Mouse (Mus musculus): Measurements from ENCODE around the gene Cdc40. TPM values are rescaled to one million over a fixed set of nuclear protein-coding genes. Genes with fewer than 3 reads are reported as not detected.

The Cdc40 gene
- polyA plus RNA-seq (2015; fragmentation: Nextera tagmentation; extraction: Ambion mirVana): 25.9 and 26.7 TPM in 2 replicates

GRCm38 (mm10) chr10:40882831-40883643 lies at the start of gene Cdc40, which contains the start of gene Wasf1:
Gene Cdc40 (minus strand): TSS chr10:40883311.
Gene Wasf1 (plus strand): TSS chr10:40883475.
- Histone ChIP-seq H3K4me1 (replicated peaks) (peaks cover 33% of the 10 kb centered on the region), H3K9ac (peak within 1 kb of the TSS; percentile 98), H3K36me3 (no peaks in the 10 kb centered on the region; the same call in 1 of the 2 replicates), H3K9me3 (no peaks in the 10 kb centered on the region), H3K4me2 (peak within 1 kb of the TSS; percentile 70), H3K4me3 (peak within 1 kb of the TSS; percentile 92), H3K27me3 (no peaks in the 10 kb centered on the region), H3K27ac (peak within 1 kb of the TSS; percentile 99)
- WGBS: under 1% methylated on average over 44 of the region's 44 CpGs
- ATAC-seq (ENCODE audit: low FRiP score): peak; percentile 98

GRCm38 (mm10) chr10:40919464-40919863 lies 36.4 kb upstream of the Cdc40 start:
- Histone ChIP-seq H3K9me3 (no peaks in the 10 kb centered on the region), H3K4me3 (no peak overlapping the region), H3K36me3 (peaks cover 5% of the 10 kb centered on the region; the same call in 1 of the 2 replicates), H3K27me3 (no peaks in the 10 kb centered on the region), H3K4me1 (replicated peaks) (peaks cover 12% of the 10 kb centered on the region), H3K9ac (no peak overlapping the region), H3K27ac (no peak overlapping the region), H3K4me2 (no peak overlapping the region)
- WGBS: 83% methylated on average over 6 of the region's 6 CpGs
- ATAC-seq (ENCODE audit: low FRiP score): no peak

GRCm38 (mm10) chr10:40918669-40919440 lies 35.7 kb upstream of the Cdc40 start:
- Histone ChIP-seq H3K36me3 (peaks cover 5% of the 10 kb centered on the region; the same call in 1 of the 2 replicates), H3K9ac (no peak overlapping the region), H3K4me3 (no peak overlapping the region), H3K9me3 (no peaks in the 10 kb centered on the region), H3K4me2 (no peak overlapping the region), H3K4me1 (replicated peaks) (peaks cover 12% of the 10 kb centered on the region), H3K27ac (0 out of 2 replicates have a peak overlapping the region, but pooled peaks have one; percentile 19), H3K27me3 (no peaks in the 10 kb centered on the region)
- WGBS: 84% methylated on average over 8 of the region's 8 CpGs
- ATAC-seq (ENCODE audit: low FRiP score): no peak

- Histone ChIP-seq H3K9ac (no peak overlapping the region), H3K4me3 (no peak overlapping the region), H3K4me2 (no peak overlapping the region), H3K4me1 (replicated peaks) (peaks cover 16% of the 10 kb centered on the region), H3K9me3 (no peaks in the 10 kb centered on the region), H3K27me3 (no peaks in the 10 kb centered on the region), H3K27ac (no peak overlapping the region), H3K36me3 (no peaks in the 10 kb centered on the region)
- 91% methylated on average over 2 of the region's 2 CpGs for WGBS
- ATAC-seq (ENCODE audit: low FRiP score): no peak
Measured at GRCm38 (mm10) chr10:40915240-40915639, 32.1 kb upstream of the Cdc40 start.

- Histone ChIP-seq H3K4me2 (no peak overlapping the region), H3K4me3 (no peak overlapping the region), H3K9ac (no peak overlapping the region), H3K27ac (no peak overlapping the region), H3K36me3 (no peaks in the 10 kb centered on the region), H3K9me3 (no peaks in the 10 kb centered on the region), H3K4me1 (replicated peaks) (peaks cover 15% of the 10 kb centered on the region), H3K27me3 (no peaks in the 10 kb centered on the region)
- no peak for ATAC-seq (ENCODE audit: low FRiP score)
- 63% methylated on average over 2 of the region's 2 CpGs for WGBS
Measured at GRCm38 (mm10) chr10:40910811-40911210, 27.7 kb upstream of the Cdc40 start.

- H3K27me3 ChIP-seq: no peaks in the 10 kb centered on the region
- H3K36me3 ChIP-seq: no peaks in the 10 kb centered on the region
- WGBS: 54% methylated on average over 2 of the region's 2 CpGs
- H3K4me3 ChIP-seq: no peak overlapping the region
- no peaks in the 10 kb centered on the region for H3K9me3 ChIP-seq
- ATAC-seq (ENCODE audit: low FRiP score): no peak
- peaks cover 15% of the 10 kb centered on the region for H3K4me1 ChIP-seq (replicated peaks)
- H3K9ac ChIP-seq: no peak overlapping the region
- no peak overlapping the region for H3K4me2 ChIP-seq
- no peak overlapping the region for H3K27ac ChIP-seq
Measured at GRCm38 (mm10) chr10:40908580-40908979, 25.5 kb upstream of the Cdc40 start.

GRCm38 (mm10) chr10:40906802-40907201 lies 23.7 kb upstream of the Cdc40 start:
- no peaks in the 10 kb centered on the region for H3K9me3 ChIP-seq
- no peak overlapping the region; the same call in 1 of the 2 replicates for H3K27ac ChIP-seq
- WGBS: 69% methylated on average over 7 of the region's 7 CpGs
- H3K9ac ChIP-seq: no peak overlapping the region
- no peaks in the 10 kb centered on the region for H3K36me3 ChIP-seq
- ATAC-seq (ENCODE audit: low FRiP score): no peak; the same call in 1 of the 2 replicates
- H3K27me3 ChIP-seq: no peaks in the 10 kb centered on the region
- no peak overlapping the region for H3K4me2 ChIP-seq
- H3K4me1 ChIP-seq (replicated peaks): peaks cover 25% of the 10 kb centered on the region
- H3K4me3 ChIP-seq: no peak overlapping the region

- Histone ChIP-seq H3K27me3 (no peaks in the 10 kb centered on the region), H3K9ac (no peak overlapping the region), H3K4me3 (no peak overlapping the region), H3K27ac (peak overlapping the region; percentile 44; the same call in 1 of the 2 replicates), H3K36me3 (no peaks in the 10 kb centered on the region), H3K4me2 (no peak overlapping the region), H3K9me3 (no peaks in the 10 kb centered on the region), H3K4me1 (replicated peaks) (peaks cover 27% of the 10 kb centered on the region)
- ATAC-seq (ENCODE audit: low FRiP score): no peak
- 83% methylated on average over 1 of the region's 1 CpGs for WGBS
Measured at GRCm38 (mm10) chr10:40906131-40906530, 23.0 kb upstream of the Cdc40 start.

GRCm38 (mm10) chr10:40901786-40902185 lies 18.7 kb upstream of the Cdc40 start:
- no peak overlapping the region for H3K4me2 ChIP-seq
- H3K9me3 ChIP-seq: no peaks in the 10 kb centered on the region
- 62% methylated on average over 4 of the region's 4 CpGs for WGBS
- H3K4me1 ChIP-seq (replicated peaks): peaks cover 28% of the 10 kb centered on the region
- no peaks in the 10 kb centered on the region for H3K36me3 ChIP-seq
- H3K9ac ChIP-seq: no peak overlapping the region
- no peak for ATAC-seq (ENCODE audit: low FRiP score)
- no peak overlapping the region for H3K4me3 ChIP-seq
- no peak overlapping the region for H3K27ac ChIP-seq
- no peaks in the 10 kb centered on the region for H3K27me3 ChIP-seq

- H3K9me3 ChIP-seq: no peaks in the 10 kb centered on the region
- H3K27ac ChIP-seq: peak overlapping the region; percentile 10; the same call in 1 of the 2 replicates
- H3K4me2 ChIP-seq: no peak overlapping the region
- ATAC-seq (ENCODE audit: low FRiP score): no peak
- H3K9ac ChIP-seq: no peak overlapping the region
- no peak overlapping the region for H3K4me3 ChIP-seq
- H3K4me1 ChIP-seq (replicated peaks): peaks cover 21% of the 10 kb centered on the region
- WGBS: 32% methylated on average over 5 of the region's 5 CpGs
- no peaks in the 10 kb centered on the region for H3K27me3 ChIP-seq
- no peaks in the 10 kb centered on the region for H3K36me3 ChIP-seq
Measured at GRCm38 (mm10) chr10:40896656-40897055, 13.5 kb upstream of the Cdc40 start.

- Histone ChIP-seq H3K9ac (no peak overlapping the region), H3K4me1 (replicated peaks) (peaks cover 20% of the 10 kb centered on the region), H3K9me3 (no peaks in the 10 kb centered on the region), H3K4me3 (no peak overlapping the region), H3K4me2 (no peak overlapping the region), H3K27me3 (no peaks in the 10 kb centered on the region), H3K27ac (no peak overlapping the region), H3K36me3 (no peaks in the 10 kb centered on the region)
- ATAC-seq (ENCODE audit: low FRiP score): 0 out of 2 replicates have a peak, but pooled peaks have one; percentile 21
- 92% methylated on average over 12 of the region's 12 CpGs for WGBS
Measured at GRCm38 (mm10) chr10:40895765-40896164, 12.7 kb upstream of the Cdc40 start.

- Histone ChIP-seq H3K4me1 (replicated peaks) (peaks cover 3% of the 10 kb centered on the region), H3K27ac (no peak overlapping the region), H3K9me3 (no peaks in the 10 kb centered on the region), H3K9ac (no peak overlapping the region), H3K4me2 (no peak overlapping the region), H3K36me3 (no peaks in the 10 kb centered on the region), H3K4me3 (no peak overlapping the region), H3K27me3 (no peaks in the 10 kb centered on the region)
- WGBS: 86% methylated on average over 4 of the region's 4 CpGs
- no peak for ATAC-seq (ENCODE audit: low FRiP score)
Measured at GRCm38 (mm10) chr10:40889146-40889545, 6.0 kb upstream of the Cdc40 start.
